Mouse (Mus musculus): ENCODE data around the gene Gm21992. TPM values are rescaled to one million over a fixed set of nuclear protein-coding genes. Genes with fewer than 3 reads are reported as not detected.
A peak's percentile ranks its signal among the peaks of the same experiment; 100 is the strongest.

Gm21992 gene
- 15.1 to 25.6 TPM (median 19.0 TPM) in 3 replicates for total RNA-seq (2017)

DNA sequence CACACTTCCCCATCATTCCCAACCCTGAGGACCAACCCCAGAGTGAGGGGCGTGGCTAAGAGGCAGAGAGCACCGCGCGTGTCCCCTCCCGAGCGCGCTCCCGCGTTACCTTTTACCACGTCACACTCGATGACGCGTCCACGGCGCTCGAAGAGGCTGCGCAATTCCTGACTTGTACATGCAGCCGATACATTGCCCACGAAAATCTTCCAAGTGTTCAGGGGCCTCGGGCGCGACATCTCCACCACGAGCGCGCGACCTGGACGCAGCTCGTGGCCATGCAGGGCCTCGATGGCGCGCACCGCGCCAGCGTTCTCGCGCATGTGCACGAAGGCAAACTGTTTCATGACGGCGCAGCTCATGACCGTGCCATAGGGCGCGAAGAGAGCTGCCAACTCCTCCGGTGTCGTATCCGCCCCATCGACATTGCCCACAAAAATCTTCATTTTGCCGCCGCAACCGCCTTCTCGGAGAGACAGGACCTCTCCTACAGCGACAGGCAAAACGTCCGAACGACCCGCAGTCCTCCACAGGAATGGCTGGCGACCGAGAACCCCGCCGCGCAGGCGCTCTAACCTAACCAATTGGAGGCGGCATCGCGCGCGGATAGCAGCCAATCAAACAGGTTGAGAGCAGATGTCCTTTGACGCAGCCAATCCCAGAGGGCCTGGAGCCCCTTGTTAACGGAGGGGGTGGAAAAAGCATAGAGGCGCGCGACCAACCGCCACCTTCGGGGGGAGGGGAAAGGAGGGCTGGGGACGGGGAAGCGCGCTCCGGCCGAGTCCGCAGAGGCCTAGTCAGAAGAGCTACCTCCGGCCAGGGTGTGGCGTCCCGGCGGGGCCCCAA is at the start of gene Gm21992, which contains the start of gene Rbm14:
Gene Gm21992, minus strand, starts transcription at position 550 of the 846 bp plus-strand sequence.
Gene Rbm14, minus strand, starts transcription at position 572 of the 846 bp plus-strand sequence.
- peak; percentile 99 for ATAC-seq (replicated peaks; ENCODE audit: insufficient number of reproducible peaks, low FRiP score, low TSS enrichment, poor library complexity, severe bottlenecking)

DNA sequence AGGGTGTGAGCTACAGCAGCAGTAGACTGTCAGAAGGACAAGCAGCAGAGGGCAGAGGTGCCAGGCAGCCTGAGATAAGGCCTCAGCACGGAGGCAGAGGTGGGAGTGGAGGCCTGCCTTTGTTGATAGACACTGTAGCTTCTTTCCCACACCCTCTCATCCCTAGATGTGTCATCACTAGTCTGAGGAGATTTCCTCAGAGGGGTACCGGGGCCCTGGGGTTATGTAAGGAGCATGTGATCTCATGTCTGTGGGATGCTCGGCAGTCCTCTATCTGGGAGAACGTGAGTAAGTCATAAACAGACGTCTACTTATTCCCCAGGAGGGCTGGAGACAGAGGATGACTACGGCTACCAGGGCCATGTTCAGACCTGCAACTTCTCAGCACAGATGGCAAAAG is 47.7 kb upstream of the Gm21992 start:
- ATAC-seq (replicated peaks; ENCODE audit: insufficient number of reproducible peaks, low FRiP score, low TSS enrichment, poor library complexity, severe bottlenecking) = no peak

DNA sequence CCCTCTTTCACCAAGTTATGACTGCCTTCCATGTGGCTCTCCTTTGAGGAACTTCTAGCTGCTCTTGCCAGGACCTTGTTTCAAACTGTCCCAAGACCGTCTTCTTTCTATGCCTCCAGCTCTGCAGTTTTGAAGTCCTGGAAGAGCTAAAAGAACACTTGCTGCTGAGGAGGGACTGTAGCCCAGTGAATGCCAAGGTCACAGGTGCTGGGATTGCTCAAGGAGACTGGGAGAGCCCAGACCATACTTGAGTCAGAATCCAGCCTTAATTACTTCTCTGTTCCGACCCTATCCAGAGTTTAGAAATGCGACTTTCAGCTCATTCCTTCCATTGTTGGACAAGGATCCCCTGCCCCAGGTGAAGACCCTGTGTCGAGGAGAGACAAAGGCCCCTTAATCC is 44.5 kb upstream of the Gm21992 start:
- ATAC-seq (replicated peaks; ENCODE audit: insufficient number of reproducible peaks, low FRiP score, low TSS enrichment, poor library complexity, severe bottlenecking) = no peak

DNA sequence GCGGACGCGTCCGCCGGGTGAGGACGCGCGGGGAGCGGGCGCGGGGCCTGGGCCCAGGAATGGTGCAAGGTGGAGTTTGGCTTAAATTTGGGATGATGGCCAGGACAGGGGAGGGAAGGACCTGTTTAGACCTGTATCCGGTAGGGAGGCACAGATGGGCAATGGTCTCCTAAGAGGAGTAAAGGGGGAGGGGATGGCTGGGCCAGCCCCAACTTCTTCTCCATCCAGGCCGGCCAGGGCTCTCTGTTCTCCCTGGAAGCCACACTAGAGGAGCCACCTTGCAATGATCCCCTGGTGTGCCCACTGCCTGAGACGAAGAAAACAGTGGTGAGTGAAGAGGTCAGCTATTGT is 44.0 kb upstream of the Gm21992 start:
- ATAC-seq (replicated peaks; ENCODE audit: insufficient number of reproducible peaks, low FRiP score, low TSS enrichment, poor library complexity, severe bottlenecking) = no peak

DNA sequence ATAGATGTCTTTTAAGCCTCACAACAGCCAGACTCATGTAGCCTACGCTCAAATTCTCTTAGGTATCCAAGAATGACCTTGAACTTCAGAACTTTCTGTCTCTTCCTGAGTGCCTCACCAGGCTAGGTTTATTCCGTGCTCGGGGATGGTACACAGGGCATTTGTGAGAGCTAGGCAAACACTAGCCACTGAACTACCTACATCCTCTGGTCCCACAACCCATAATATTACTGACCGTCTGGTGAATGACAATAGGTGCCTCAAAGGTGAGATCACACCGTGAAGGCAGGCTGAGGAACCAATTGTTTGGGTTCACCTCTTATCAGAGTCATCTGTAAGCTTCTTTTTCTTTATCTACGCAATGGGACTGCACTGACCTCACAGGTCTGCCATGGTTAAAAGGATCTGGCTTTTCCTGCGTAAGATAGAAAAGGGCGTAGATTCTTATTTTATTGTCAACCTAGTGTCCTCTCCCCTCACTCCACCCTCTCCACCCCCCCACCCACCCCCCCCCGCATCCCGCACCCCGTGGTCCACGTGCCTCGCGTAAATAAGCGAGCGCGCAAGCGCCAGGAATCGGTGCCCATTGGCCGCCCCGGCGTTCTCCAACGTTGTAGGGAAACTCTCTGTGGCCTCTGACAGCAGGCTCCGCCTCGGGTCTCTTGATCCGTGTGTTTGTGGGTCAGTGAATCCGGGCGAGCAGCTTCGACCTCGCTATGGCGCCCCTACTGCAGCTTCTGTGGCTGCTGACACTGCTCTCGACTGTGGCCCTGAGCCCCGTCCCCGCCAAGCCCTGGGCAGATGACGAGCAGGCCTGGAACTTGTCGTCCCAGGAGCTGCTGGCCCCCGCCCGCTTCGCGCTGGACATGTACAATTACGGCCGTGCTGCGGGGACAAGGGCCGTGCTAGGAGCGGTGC is 43.4 kb upstream of the Gm21992 start, which contains the start of gene Ctsf:
Gene Ctsf, plus strand, starts transcription at position 579 of the 918 bp plus-strand sequence.
- no peak for ATAC-seq (replicated peaks; ENCODE audit: insufficient number of reproducible peaks, low FRiP score, low TSS enrichment, poor library complexity, severe bottlenecking)

DNA sequence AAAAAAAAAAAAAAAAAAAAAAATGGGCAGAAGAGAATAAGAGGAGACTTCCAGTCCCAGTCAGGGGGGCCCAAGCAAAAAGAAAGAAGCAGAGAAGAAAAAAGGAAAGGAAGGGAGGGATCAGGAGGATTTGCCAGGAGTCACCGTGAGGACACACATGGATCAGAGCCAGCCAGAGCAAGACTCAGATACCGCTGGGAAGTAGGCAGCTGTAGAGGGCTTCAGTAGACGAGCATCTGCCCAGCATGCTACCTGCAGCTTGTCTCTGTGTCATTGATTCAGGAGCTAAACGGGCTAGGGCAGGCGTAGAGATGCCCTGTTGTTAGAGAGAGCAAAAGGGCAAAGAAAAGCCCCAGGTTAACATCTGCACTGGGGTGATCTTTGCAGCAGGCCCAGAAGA is 38.9 kb upstream of the Gm21992 start:
- ATAC-seq (replicated peaks; ENCODE audit: insufficient number of reproducible peaks, low FRiP score, low TSS enrichment, poor library complexity, severe bottlenecking) = no peak

DNA sequence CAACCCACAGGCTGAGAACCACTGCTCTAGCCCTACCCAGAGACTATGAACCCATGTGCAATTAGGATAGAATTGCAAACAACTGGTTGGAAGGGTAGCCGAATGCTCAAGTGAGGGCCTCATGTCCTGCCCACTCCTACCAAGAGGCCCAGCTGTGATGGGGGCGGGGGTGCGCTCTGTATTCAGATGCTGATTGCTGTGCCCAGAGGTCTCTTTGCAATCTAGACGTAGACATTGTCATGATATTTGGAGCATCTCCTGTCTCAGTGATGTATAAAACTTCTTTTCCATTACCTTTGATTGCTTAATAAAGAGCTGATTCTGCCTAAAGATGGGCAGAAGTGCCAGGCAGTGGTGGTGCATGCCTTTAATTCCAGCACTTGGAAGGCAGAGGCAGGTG is 38.4 kb upstream of the Gm21992 start:
- ATAC-seq (replicated peaks; ENCODE audit: insufficient number of reproducible peaks, low FRiP score, low TSS enrichment, poor library complexity, severe bottlenecking) = no peak

DNA sequence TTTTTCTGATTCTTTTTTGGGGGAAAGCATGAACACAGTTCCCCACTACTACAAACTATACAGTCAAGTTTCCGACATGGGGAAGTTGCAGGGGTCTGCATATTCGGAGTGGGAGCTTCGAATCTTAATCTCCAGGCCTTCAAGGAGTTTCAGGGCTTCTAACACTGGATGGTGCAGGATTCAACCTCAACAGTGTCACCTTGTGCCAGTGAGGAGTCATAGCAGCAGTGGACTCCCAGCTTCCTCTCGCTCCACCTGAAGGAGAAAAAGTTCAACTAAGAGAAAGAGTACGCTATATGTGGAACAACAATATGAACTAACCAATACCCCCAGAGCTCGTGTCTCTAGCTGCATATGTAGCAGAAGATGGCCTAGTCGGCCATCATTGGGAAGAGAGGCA is 36.1 kb upstream of the Gm21992 start:
- ATAC-seq (replicated peaks; ENCODE audit: insufficient number of reproducible peaks, low FRiP score, low TSS enrichment, poor library complexity, severe bottlenecking) = no peak

DNA sequence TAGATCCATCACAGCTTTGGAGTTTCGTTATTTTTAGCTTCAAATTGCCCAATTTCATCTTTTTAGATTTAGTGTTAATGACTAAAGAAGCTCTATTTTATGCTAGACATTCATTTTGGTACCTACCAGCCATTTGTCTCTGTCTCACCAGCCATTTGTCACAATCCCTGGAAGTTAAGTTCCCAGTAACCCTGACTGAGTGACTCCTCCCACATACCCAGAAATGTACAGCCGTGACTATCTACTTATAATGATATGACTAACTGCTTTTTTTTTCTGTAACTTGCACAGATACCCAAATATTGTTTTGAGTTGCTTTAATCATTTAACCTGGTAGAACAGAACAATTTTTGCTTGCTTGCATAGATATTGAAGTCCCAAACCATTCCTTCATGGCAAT is 34.4 kb upstream of the Gm21992 start:
- no peak for ATAC-seq (replicated peaks; ENCODE audit: insufficient number of reproducible peaks, low FRiP score, low TSS enrichment, poor library complexity, severe bottlenecking)

DNA sequence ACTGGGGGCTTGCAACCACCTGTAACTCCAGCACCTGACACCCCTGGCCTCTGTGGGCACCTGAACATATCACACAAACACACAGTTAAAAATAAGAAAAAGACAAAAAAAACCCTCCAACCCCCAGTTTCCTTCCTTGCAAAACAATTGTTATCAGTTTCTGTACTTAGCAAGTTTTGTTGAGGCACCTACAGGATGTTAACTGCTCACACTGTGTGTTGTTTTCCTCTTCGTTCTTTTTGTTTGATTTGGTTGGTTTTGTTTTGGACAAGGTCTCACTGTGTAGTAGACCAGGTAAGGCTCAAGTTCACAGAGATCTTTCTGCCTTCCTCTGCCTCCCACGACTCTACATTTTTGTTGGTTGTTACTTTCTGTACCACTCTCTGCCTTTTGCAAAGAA is 31.2 kb upstream of the Gm21992 start:
- ATAC-seq (replicated peaks; ENCODE audit: insufficient number of reproducible peaks, low FRiP score, low TSS enrichment, poor library complexity, severe bottlenecking) = no peak

DNA sequence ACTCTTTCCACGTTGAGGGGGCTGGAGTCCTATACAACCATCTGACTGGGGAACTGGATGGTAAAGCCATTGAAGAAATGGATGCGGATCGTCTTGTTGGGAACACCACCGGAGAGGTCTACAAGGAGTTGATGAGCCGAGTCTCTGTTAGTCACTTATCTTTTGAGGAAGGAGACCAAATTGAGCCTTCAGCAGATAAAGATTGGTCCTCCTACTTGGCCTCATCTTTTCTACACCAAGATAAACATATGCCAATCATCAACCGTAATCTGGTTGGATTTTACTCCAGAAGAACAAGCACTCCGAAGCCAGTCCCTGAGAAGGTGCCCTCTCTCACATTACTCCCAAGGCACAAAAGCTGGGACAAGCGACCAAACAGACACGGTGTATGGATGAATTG is 29.4 kb upstream of the Gm21992 start:
- ATAC-seq (replicated peaks; ENCODE audit: insufficient number of reproducible peaks, low FRiP score, low TSS enrichment, poor library complexity, severe bottlenecking) = no peak

DNA sequence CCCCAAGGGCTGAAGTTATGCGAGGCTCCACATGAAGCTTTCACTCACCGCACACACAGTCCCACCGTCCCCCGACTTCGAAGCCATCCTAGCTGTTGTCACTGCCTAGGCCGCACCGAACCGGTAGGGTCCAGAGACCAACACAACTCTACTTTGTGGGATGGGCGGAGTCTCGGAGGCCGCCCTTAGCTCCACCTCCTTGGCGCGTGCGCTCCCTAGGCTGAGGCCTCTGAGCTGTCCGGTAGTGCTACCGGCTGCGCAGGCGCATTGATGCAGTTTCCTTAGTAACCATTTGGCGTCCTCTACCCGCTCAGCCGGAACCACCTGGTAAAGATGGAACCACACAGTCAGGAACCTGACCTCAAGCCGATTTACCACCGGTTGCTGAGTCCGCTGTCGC is 27.7 kb upstream of the Gm21992 start, which contains the start of the genes Ccs and Ccdc87:
Gene Ccs, minus strand, starts transcription at position 184 of the 400 bp plus-strand sequence.
Gene Ccdc87, plus strand, starts transcription at position 218 of the 400 bp plus-strand sequence.
- ATAC-seq (replicated peaks; ENCODE audit: insufficient number of reproducible peaks, low FRiP score, low TSS enrichment, poor library complexity, severe bottlenecking) = peak; percentile 100

DNA sequence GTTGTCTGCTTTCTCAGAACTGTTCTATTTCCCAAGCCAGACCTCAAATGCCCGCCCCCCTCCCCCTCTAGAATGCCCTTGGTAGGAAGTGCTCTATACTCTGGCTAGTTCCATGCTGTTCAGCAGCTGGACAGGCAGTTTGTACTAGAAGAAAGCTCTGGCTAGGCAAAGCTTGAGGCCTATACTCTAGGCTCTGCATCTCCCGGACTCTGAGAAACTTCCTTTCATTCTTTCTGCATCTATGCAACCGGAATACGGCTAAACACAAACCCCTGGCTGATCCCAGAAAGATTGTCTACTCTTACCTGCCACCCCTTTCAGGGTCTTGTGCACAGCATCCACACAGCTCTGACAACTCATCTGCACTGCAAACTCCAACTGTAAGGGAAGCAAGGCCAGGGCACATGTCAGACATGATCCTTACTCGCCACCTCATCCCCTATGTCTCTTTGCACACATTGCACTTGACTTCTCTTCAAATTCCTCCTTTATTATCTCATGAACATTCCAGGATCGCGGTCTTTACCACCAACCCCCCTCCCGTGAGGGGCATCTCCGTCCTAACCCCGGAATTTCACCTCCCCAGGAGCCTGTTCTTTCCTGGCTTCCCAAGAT is 27.2 kb upstream of the Gm21992 start:
- ATAC-seq (replicated peaks; ENCODE audit: insufficient number of reproducible peaks, low FRiP score, low TSS enrichment, poor library complexity, severe bottlenecking) = no peak

DNA sequence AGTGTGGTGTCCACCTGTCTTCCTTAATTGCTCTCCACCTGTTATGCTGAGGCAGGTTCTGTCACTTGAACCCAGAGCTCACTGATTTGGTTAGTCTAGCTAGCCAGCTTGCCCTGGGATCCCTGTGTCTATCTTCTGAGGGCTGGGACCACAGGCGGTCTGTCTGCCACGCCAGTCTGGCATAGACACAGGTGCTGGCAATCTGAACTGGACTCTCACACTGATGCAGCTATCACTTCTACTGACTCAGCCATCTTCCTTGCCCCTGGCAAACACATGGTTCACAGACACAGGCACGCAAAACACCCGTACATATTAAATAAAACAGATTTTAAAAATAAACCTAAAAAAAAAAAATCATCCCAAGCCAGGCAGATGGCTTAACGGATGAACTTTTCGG is 25.6 kb upstream of the Gm21992 start:
- no peak for ATAC-seq (replicated peaks; ENCODE audit: insufficient number of reproducible peaks, low FRiP score, low TSS enrichment, poor library complexity, severe bottlenecking)

DNA sequence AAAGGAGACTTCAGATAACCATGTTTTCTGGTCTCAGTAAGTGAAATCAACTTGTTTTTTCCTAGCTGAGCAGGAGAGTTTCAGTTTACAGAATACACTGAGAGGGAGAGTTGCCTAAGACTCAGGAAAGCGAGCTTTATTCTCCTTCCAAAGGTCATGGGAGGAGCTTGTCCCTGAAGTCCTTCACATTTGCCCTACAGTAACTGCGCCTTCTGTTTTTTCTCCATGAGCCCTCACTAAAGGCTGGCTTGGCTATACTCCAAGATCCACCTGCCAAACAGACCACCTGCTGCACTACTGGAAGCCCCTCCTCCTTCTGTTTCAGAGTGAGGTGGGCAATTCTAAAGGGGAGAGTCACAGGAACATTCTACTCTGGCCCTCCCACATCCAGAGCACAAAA is 24.7 kb upstream of the Gm21992 start:
- ATAC-seq (replicated peaks; ENCODE audit: insufficient number of reproducible peaks, low FRiP score, low TSS enrichment, poor library complexity, severe bottlenecking) = no peak

DNA sequence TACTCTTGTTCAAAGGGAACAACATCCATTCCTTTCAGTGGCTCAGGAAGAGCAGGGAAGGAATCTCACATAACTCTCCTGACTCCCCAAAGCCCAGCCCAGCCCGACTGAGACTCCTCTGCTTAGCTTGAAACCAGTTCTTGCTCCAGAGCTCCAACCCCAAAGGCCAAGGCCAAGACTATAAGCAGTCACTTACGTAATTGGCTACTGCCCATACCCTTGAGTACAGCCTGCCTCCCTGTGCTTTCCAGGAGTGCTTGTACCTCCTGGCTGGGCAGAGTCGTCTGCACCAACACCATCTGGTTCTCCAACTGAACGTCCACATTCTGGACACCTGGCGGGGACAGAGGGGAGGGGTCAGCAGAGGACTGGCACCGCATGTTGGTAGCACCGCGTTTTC is 22.6 kb upstream of the Gm21992 start:
- no peak for ATAC-seq (replicated peaks; ENCODE audit: insufficient number of reproducible peaks, low FRiP score, low TSS enrichment, poor library complexity, severe bottlenecking)

DNA sequence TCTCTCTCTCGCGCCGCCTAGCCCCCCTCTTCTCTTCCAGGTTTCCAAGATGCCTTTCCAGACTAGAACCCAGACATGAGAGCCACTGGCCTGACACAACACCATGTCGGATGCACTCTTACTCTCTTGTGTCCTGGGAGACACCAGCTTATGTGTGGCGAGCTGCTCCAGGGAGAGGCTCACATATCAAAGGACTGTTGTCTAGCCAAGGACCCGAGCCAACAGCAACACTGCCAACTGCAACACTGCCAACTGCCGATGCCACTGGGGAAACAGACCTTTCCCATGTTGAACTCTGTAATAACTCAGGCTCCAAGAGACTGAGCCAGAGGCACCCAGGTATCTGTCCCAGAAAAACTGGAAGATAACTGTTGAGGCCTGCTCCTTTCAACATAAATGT is 17.7 kb upstream of the Gm21992 start:
- ATAC-seq (replicated peaks; ENCODE audit: insufficient number of reproducible peaks, low FRiP score, low TSS enrichment, poor library complexity, severe bottlenecking) = no peak

DNA sequence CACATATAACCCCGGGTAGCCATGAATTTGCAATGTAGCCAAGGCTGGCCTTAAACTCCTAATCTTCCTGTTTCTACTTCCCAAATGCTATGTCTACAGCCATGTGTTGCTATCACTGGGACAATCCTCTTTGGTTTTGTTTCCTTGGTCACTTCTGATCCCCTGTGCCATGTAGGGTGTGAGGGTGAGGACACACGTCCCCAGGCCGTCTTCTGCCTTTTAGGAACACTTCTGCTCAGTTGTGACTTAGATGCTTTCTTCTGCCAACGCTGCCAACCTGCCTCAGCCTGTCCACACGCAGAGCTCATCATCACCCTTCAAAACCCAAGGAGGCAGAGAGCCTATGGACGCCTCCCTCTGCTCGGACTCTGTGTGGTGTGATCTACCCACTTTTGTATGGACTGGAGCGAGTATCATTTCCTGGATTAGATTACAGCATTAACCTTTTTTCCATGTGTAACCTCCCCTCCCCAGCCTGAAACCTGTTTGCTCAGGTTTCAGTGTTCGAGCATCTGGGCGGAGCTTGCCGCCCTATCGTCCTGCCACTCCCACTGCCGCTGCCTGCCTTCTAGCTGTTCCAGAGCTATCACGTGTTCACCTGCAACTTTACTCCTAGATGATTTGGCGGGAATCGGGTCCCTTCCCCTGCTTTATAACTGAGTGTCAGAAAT is 17.2 kb upstream of the Gm21992 start:
- no peak for ATAC-seq (replicated peaks; ENCODE audit: insufficient number of reproducible peaks, low FRiP score, low TSS enrichment, poor library complexity, severe bottlenecking)
